ENCODE assay signal across 12 mouse cellular contexts in the genomic region with DNA sequence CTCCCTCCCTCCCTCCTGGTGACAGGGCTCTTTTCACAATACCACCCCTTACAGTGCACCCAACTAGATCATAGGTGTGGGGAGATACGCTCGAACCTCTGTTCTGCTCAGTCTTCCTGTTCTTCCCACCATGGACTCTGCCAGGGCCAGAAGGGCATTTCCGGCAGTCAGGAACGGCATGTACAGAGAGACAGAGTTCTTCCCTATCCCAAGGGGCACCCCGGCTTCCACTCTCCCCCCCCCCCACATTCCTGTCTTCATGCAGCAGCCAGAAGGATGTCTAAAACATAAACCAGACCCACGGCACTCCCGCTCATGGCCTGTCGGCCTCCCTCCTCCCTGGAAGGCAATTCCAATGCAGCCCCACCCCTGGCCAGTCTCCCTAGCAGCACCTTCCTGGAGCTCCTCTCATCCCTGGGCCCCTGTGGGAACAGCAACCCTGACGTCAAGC.
A peak's percentile ranks its signal among the peaks of the same experiment; 100 is the strongest.
DNase-seq lines count a peak whose midpoint lies in the region; ATAC-seq lines count a peak whose summit lies in the region.
"Had no signal": no experiment of that assay in that cellular context is flagged by ENCODE, and none has a peak within 500 bp of the region (broad histone marks: within the 10 kb centered on the region; RNA-seq: fewer than 3 reads in every experiment).

No protein-coding gene starts in this region.

- no peaks in the 10 kb centered on the region for H3K9me3 ChIP-seq in liver, embryonic 16.5 days (replicated peaks; ENCODE audit: control insufficient read depth, low read length)

- H3K4me1 ChIP-seq in liver, embryonic 16.5 days (ENCODE audit: control insufficient read depth, low read depth, low read length), result no peaks in the 10 kb centered on the region

- peak; percentile 16; the same call in 1 of the 2 replicates for ATAC-seq in liver, embryonic 16.5 days (ENCODE audit: low read depth)
- no peak for ATAC-seq in inflammation-experienced regulatory T-cells, adult 6 months
- ATAC-seq: hindbrain, postnatal 0 days had no signal

- H3K27ac ChIP-seq in liver, embryonic 16.5 days (ENCODE audit: low read length), result no peak overlapping the region
- H3K27ac ChIP-seq: hindbrain, postnatal 0 days had no signal

- intact Hi-C loops in left cerebral cortex, postnatal 25 days (cut with DNase I), result no loop called here

- H3K4me3 ChIP-seq in liver, embryonic 16.5 days (ENCODE audit: low read depth, low read length), result no peak overlapping the region

- no peak overlapping the region for H3K4me2 ChIP-seq in liver, embryonic 16.5 days (ENCODE audit: low read depth, low read length)

- DNase-seq in urinary bladder, postnatal 14 days (ENCODE audit: low spot score), result peak; percentile 18
- no peak for DNase-seq in urinary bladder, postnatal 36 days (ENCODE audit: low spot score in 2 of 2)
- DNase-seq in heart, postnatal 4 days, result peak; percentile 51
- DNase-seq in ovary, postnatal 36 days (ENCODE audit: low spot score), result no peak
- no peak for DNase-seq in right cerebral cortex, postnatal 10 days (ENCODE audit: low spot score in 2 of 2)
- no peak for DNase-seq in left cerebral cortex, postnatal 25 days (ENCODE audit: low spot score in 2 of 2)
- DNase-seq: cerebellum, adult 11 months; left cerebral cortex, postnatal 4 days; thymus, postnatal 25 days had no signal

- no peaks in the 10 kb centered on the region for H3K27me3 ChIP-seq in liver, embryonic 16.5 days (ENCODE audit: control insufficient read depth, insufficient read depth, low read depth, low read length)

- H3K36me3 ChIP-seq in liver, embryonic 16.5 days (ENCODE audit: control insufficient read depth, insufficient read depth), result no peaks in the 10 kb centered on the region

- no peak overlapping the region for H3K9ac ChIP-seq in liver, embryonic 16.5 days (ENCODE audit: low read depth, low read length)

- 63% methylated on average over 9 of the region's 9 CpGs for WGBS in liver, embryonic 16.5 days (ENCODE audit: insufficient replicate concordance)

Comparison
In these comparisons a context has a peak if more than half of its experiments do, and no peak if none do; other contexts are left out.
1. DNase-seq: peak in urinary bladder, postnatal 14 days (single experiment) and heart, postnatal 4 days (single experiment); none in urinary bladder, postnatal 36 days (0 of 2), ovary, postnatal 36 days (single experiment), right cerebral cortex, postnatal 10 days (0 of 2) and left cerebral cortex, postnatal 25 days (0 of 2).